Mouse (Mus musculus) limb, embryonic 14.5 days (tissue): ENCODE data around the gene Gm20388. TPM values are rescaled to one million over a fixed set of nuclear protein-coding genes. Genes with fewer than 3 reads are reported as not detected.
A peak's percentile ranks its signal among the peaks of the same experiment; 100 is the strongest.

Source experiments
- ATAC-seq: fragments of 200-750 bp; cut with Nextera tagmentation; 2 replicates; pipeline ENCODE4 v1.8.0; 2017; ENCODE audit warnings: low read depth, moderate number of reproducible peaks, moderate TSS enrichment; ENCODE audit not compliant: low FRiP score
- DNase-seq: peaks from one replicate; pipeline ENCODE4 v3.0.0-alpha.2; 2015; ENCODE audit warnings: low spot score
- H3K27ac ChIP-seq: fragments of 300-500 bp; sonication (generic); replicated peaks from 2 replicates; pipeline ENCODE4 v1.5.1; 2014; ENCODE audit warnings: low read depth, mild to moderate bottlenecking, low read length, moderate library complexity, mixed read lengths
- H3K27me3 ChIP-seq: fragments of 300-500 bp; sonication (generic); 2 replicates; pipeline ENCODE4 v1.6.1; 2014; ENCODE audit warnings: low read length, mixed read lengths; ENCODE audit not compliant: control insufficient read depth, insufficient read depth
- H3K36me3 ChIP-seq: fragments of 300-500 bp; sonication (generic); 2 replicates; pipeline ENCODE4 v1.6.1; 2014; ENCODE audit warnings: mild to moderate bottlenecking, low read length, moderate library complexity, mixed read lengths; ENCODE audit not compliant: control insufficient read depth, insufficient read depth
- H3K4me1 ChIP-seq: fragments of 300-500 bp; sonication (generic); 2 replicates; pipeline ENCODE4 v1.6.1; 2014; ENCODE audit warnings: antibody characterized with exemption, low read length, mixed read lengths; ENCODE audit not compliant: control insufficient read depth, insufficient read depth
- H3K4me2 ChIP-seq: fragments of 300-500 bp; sonication (generic); replicated peaks from 2 replicates; pipeline ENCODE4 v1.6.1; 2014; ENCODE audit warnings: low read depth, mild to moderate bottlenecking, low read length, moderate library complexity; ENCODE audit not compliant: severe bottlenecking
- H3K4me3 ChIP-seq: fragments of 300-500 bp; sonication (generic); replicated peaks from 2 replicates; pipeline ENCODE4 v1.5.1; 2014; ENCODE audit warnings: low read length
- H3K9ac ChIP-seq: fragments of 300-500 bp; sonication (generic); 2 replicates; pipeline ENCODE4 v1.6.1; 2014; ENCODE audit warnings: mild to moderate bottlenecking, low read depth, low read length, moderate library complexity; ENCODE audit not compliant: severe bottlenecking
- H3K9me3 ChIP-seq: fragments of 300-500 bp; sonication (generic); 2 replicates; pipeline ENCODE4 v1.6.1; 2016; ENCODE audit warnings: low read length; ENCODE audit not compliant: control insufficient read depth
- POLR2A ChIP-seq: fragments of 200-500 bp; IDR thresholded peaks from 2 replicates; pipeline ENCODE4 v1.8.0; 2012; ENCODE audit warnings: inconsistent platforms, mild to moderate bottlenecking, moderate library complexity, borderline replicate concordance; ENCODE audit not compliant: insufficient read depth, insufficient read length; ENCODE audit errors: extremely low read depth
- WGBS: fragments of 180-500 bp; shearing (Covaris S2); extraction: QIAGEN DNeasy Blood & Tissue Kit; methylation state at CpG from one replicate; pipeline ENCODE4 v1.1.7; 2014; 5-methylcytosine and 5-hydroxymethylcytosine counted together
- polyA plus RNA-seq, 2 experiments: library from polyadenylated mRNA; depleted of rRNA in 1 of 2; stranded (reverse) in 1 of 2; unstranded in 1 of 2; fragments of >200 nt; fragmentation: Nextera tagmentation in 1 of 2; extraction: Ambion mirVana in 1 of 2; gene quantifications; 2 replicates each; pipeline versions ENCODE4 v1.2.1 to v1.2.3; 2012 to 2014

Gm20388 gene
- polyA plus RNA-seq, 2 experiments = 1.9 to 49.9 TPM

DNA sequence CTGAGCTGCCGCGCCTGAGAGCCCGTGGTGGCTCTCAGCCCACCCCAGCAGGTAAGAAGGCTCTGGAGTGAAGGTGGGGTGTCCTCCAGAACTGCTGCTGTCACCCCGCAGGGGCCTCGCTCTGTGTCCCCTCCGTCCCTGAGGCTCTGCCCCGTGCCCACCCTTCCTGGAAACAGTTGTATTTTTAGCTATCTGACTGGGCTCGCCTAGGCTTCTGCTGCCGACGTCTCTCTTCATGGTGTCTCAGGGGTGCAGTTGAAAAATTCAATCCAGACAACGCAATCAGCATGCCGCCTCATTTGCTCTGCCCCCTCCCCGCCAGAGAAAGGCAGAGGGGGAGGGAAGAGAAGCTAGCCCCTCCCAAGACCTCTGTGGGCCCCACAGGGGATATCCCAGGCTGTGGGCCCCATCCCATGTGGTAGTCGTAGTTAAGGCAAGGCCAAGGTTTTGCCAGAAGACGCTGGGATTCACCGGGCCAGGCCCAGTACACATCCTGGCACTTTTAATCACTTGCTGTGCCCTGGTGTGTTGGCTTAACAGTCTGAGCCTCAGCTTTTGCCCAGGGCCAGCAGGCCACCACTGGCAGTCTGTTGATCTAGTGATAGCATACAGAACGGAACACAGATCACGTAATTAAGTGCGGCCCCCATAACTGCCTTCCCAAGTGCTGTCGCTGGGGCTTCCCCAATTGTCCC, 645.7 kb downstream of the Gm20388 start:
- TF ChIP-seq POLR2A = no peak
- peak overlapping the region; percentile 28; the same call in 1 of the 2 replicates for H3K9ac ChIP-seq
- H3K36me3 ChIP-seq = 0 out of 2 replicates have a peak, but pooled peaks cover 10% of the 10 kb centered on the region
- no peak overlapping the region for H3K4me2 ChIP-seq
- ATAC-seq (no peak; the same call in 1 of the 2 replicates), DNase-seq (no peak)
- H3K27ac ChIP-seq = no peak overlapping the region; the same call in 1 of the 2 replicates
- WGBS = 50% methylated on average over 20 of the region's 20 CpGs
- H3K27me3 ChIP-seq = no peaks in the 10 kb centered on the region
- peaks cover 34% of the 10 kb centered on the region for H3K4me1 ChIP-seq
- H3K9me3 ChIP-seq = no peaks in the 10 kb centered on the region
- H3K4me3 ChIP-seq = no peak overlapping the region

GRCm38 (mm10) chr8:120557170-120557965, 646.7 kb downstream of the Gm20388 start:
- Histone ChIP-seq H3K4me3 (no peak overlapping the region), H3K36me3 (0 out of 2 replicates have a peak, but pooled peaks cover 10% of the 10 kb centered on the region), H3K4me2 (no peak overlapping the region), H3K9me3 (no peaks in the 10 kb centered on the region), H3K27me3 (no peaks in the 10 kb centered on the region), H3K9ac (no peak overlapping the region), H3K4me1 (peaks cover 36% of the 10 kb centered on the region), H3K27ac (no peak overlapping the region)
- TF ChIP-seq POLR2A = no peak
- ATAC-seq (no peak), DNase-seq (no peak)
- 58% methylated on average over 15 of the region's 15 CpGs for WGBS

GRCm38 (mm10) chr8:120558162-120558561, 647.5 kb downstream of the Gm20388 start:
- Histone ChIP-seq H3K27ac (no peak overlapping the region), H3K36me3 (0 out of 2 replicates have a peak, but pooled peaks cover 10% of the 10 kb centered on the region), H3K27me3 (no peaks in the 10 kb centered on the region), H3K4me2 (no peak overlapping the region), H3K4me1 (peaks cover 44% of the 10 kb centered on the region), H3K9me3 (no peaks in the 10 kb centered on the region), H3K4me3 (no peak overlapping the region), H3K9ac (no peak overlapping the region)
- WGBS = 74% methylated on average over 3 of the region's 4 CpGs
- no peak for ATAC-seq
- no peak for TF ChIP-seq POLR2A
- no peak for DNase-seq

GRCm38 (mm10) chr8:120559654-120560053, 649.0 kb downstream of the Gm20388 start:
- 26% methylated on average over 11 of the region's 11 CpGs for WGBS
- no peak overlapping the region for H3K27ac ChIP-seq

GRCm38 (mm10) chr8:120560535-120560934, 649.9 kb downstream of the Gm20388 start:
- no peaks in the 10 kb centered on the region for H3K27me3 ChIP-seq
- no peak for TF ChIP-seq POLR2A
- H3K9me3 ChIP-seq = no peaks in the 10 kb centered on the region
- ATAC-seq = no peak
- no peak overlapping the region for H3K9ac ChIP-seq
- no peak overlapping the region for H3K27ac ChIP-seq
- no peak overlapping the region for H3K4me3 ChIP-seq
- no peak overlapping the region for H3K4me2 ChIP-seq
- DNase-seq = no peak
- H3K4me1 ChIP-seq = peaks cover 66% of the 10 kb centered on the region
- 61% methylated on average over 5 of the region's 5 CpGs for WGBS
- 0 out of 2 replicates have a peak, but pooled peaks cover 7% of the 10 kb centered on the region for H3K36me3 ChIP-seq

More at GRCm38 (mm10) chr8:120559654-120560053, 649.0 kb downstream of the Gm20388 start:
- no peak overlapping the region for H3K4me2 ChIP-seq
- no peak for ATAC-seq
- no peaks in the 10 kb centered on the region for H3K27me3 ChIP-seq
- H3K36me3 ChIP-seq = 0 out of 2 replicates have a peak, but pooled peaks cover 7% of the 10 kb centered on the region
- H3K4me1 ChIP-seq = peaks cover 59% of the 10 kb centered on the region
- no peaks in the 10 kb centered on the region for H3K9me3 ChIP-seq
- H3K9ac ChIP-seq = no peak overlapping the region
- no peak for TF ChIP-seq POLR2A
- DNase-seq = no peak
- no peak overlapping the region for H3K4me3 ChIP-seq
